Mouse (Mus musculus): ENCODE measurements around the gene Gm6793. TPM values are rescaled to one million over a fixed set of nuclear protein-coding genes. Genes with fewer than 3 reads are reported as not detected.

Gm6793 gene
- polyA plus RNA-seq (2012; rRNA removed), result 0.05 and 0.08 TPM in 2 replicates

DNA sequence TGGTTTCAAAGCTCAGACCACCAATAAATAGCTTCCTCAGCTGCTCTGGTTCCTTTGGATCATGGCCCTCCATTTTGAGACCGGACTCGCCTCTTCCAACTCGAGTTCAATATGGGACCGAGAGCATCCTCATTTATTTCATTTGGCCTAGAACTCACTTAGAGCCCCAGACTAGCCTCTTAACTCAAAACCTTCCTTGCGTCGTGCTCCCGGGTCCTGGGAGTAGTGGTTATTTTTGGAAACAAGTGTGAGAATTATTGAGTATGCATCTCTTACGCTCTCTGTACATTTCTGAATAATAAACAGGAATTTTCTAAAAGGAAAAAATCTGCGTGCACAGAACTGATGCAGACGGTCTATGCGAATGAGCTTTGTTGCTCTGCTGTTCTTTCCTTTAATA is at the start of gene Gm6793:
Gm6793 (minus strand) TSS at position 101 of the 400 bp plus-strand sequence.

DNA sequence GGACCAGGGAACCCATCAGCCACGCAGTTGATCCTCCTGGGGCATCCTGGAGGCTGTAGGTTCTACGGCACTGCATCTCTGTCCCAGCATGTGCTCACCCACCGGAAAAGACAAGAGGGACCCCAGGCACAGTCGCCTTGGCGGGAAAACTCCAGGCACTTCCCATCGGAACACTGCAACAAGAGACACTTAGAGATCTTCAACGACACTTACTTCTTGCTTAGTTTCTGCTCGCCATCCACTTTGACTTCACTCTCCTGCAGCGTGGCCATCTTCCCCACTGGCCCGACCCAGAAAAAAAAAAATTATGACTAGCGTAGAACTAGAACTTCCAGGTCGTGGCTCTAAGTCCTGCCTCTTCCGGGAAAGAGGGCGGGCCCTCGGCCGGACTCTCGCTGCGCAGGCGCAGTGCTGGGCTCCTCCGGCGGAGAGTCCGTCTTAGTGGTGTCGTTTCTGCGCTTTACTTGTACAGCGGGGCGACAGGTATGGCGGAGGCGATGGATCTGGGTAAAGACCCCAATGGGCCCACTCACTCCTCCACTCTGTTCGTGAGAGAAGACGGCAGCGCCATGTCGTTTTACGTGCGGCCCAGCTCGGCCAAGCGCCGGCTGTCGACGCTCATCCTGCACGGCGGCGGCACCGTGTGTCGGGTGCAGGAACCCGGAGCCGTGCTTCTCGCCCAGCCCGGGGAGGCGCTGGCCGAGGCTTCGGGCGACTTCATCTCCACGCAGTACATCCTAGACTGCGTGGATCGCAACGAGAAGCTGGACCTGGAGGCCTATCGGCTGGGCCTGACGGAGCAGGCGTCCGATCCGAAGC is 3.6 kb downstream of the Gm6793 start, which contains the start of the genes Kars and Terf2ip:
Kars (minus strand) TSS at position 327 of the 819 bp plus-strand sequence.
Terf2ip (plus strand) TSS at position 402 of the 819 bp plus-strand sequence.

DNA sequence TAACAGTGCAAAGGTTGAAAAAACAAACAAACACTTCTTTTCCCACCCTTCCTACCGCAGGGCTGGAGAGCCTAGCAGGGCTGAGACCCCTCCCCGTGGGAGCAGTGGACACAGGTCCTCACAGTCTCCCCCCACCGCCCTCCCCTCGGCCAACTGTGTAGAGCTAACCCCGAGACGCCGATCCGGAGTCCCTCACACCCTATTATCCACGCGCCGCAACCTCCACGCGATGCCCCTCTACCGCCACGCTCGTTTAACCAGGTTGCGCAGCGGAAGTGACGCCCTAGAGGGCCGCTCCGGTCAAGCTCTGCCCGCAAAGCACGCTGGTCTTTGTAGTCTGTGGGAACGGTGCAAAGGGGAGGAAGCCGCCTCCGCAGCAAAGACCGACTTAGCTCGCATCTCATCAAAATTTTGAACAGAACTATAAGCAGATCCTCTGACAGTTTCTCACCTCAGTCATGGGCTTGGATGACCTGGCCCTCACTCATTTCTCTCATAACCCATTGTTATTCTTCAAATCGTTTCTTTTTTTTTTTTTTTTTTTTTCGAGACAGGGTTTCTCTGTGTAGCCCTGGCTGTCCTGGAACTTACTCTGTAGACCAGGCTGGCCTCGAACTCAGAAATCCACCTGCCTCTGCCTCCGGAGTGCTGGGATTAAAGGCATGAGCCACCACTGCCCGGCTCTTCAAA is 22.7 kb downstream of the Gm6793 start, which contains the start of gene Adat1:
Adat1 (minus strand) TSS at position 290 of the 690 bp plus-strand sequence.

Other genes with a start within 250 kb of the Gm6793 start
- gene Cfdp1, start 160.7 kb downstream of the Gm6793 start, polyA plus RNA-seq (2012; rRNA removed), result 109 and 122 TPM in 2 replicates
- 3.0 and 3.2 TPM in 2 replicates for gene Tmem170, start 138.3 kb downstream of the Gm6793 start, polyA plus RNA-seq (2012; rRNA removed)
- 2.4 and 2.8 TPM in 2 replicates for gene Chst5, start 104.6 kb downstream of the Gm6793 start, polyA plus RNA-seq (2012; rRNA removed)
- 15.7 and 16.3 TPM in 2 replicates for gene Tmem231, start 81.2 kb downstream of the Gm6793 start, polyA plus RNA-seq (2012; rRNA removed)
- gene Gabarapl2, start 74.3 kb downstream of the Gm6793 start, polyA plus RNA-seq (2012; rRNA removed), result 190 and 193 TPM in 2 replicates
- 8.8 and 9.1 TPM in 2 replicates for gene Adat1, start 22.7 kb downstream of the Gm6793 start, polyA plus RNA-seq (2012; rRNA removed)
- gene Kars, start 3.7 kb downstream of the Gm6793 start, polyA plus RNA-seq (2012; rRNA removed), result 105 and 109 TPM in 2 replicates
- gene Terf2ip, start 3.6 kb downstream of the Gm6793 start, polyA plus RNA-seq (2012; rRNA removed), result 38.0 and 41.3 TPM in 2 replicates